Mouse (Mus musculus) Patski (cell line): ENCODE results near the gene Ltb. TPM values are rescaled to one million over a fixed set of nuclear protein-coding genes. Genes with fewer than 3 reads are reported as not detected.
A peak's percentile ranks its signal among the peaks of the same experiment; 100 is the strongest.

ENCODE experiments used
- ATAC-seq: fragments of 100-300 bp; one replicate; pipeline ENCODE4 v1.8.0; 2021
- CTCF ChIA-PET: fragments of 350-600 bp; sonication (Branson Sonifier 250); formaldehyde crosslinking; loops from one replicate; lab custom pipeline; 2022; ENCODE audit warnings: inconsistent platforms; lab: Charles Lee
- POLR2A ChIA-PET: fragments of 350-600 bp; sonication (Branson Sonifier 250); formaldehyde crosslinking; loops from one replicate; lab custom pipeline; 2022; ENCODE audit warnings: antibody characterized with exemption, inconsistent platforms; lab: Charles Lee
- DNase-seq: peaks from one replicate; pipeline ENCODE4 v3.0.0-alpha.2; 2011; ENCODE audit warnings: low read depth, low spot score
- H3K27me3 ChIP-seq: fragments of 371-371 bp; one replicate; pipeline ENCODE4 v1.5.1; 2021
- CTCF ChIP-seq: fragments of 100-300 bp; IDR thresholded peaks from one replicate; pipeline ENCODE4 v1.5.1; 2021
- in situ Hi-C: fragments of 300-500 bp; cut with MboI; formaldehyde crosslinking; loops from 3 replicates; pipeline ENCODE4 v1.11.1; 2018; ENCODE audit warnings: low pct_unique_long_range_greater_than_20kb, mixed read lengths
- polyA plus RNA-seq: library from polyadenylated mRNA; unstranded; gene quantifications from one replicate; pipeline ENCODE4 v1.2.3, GENCODE M21; 2021

Ltb gene
- polyA plus RNA-seq, 1 experiment from 2014 or later, result not detected

GRCm38 (mm10) chr17:35174201-35174977 is 19.9 kb upstream of the Ltb start:
- ATAC-seq (no peak), DNase-seq (no peak)
- in situ Hi-C loops, result no loop called here
- ChIA-PET POLR2A (interaction anchor here (1.3 kb wide), 1 partner anchor 58 kb away, joined by 7 read pairs; no protein-coding TSS in a partner anchor), CTCF (interaction anchor here (1.0 to 12.3 kb wide), 2 partner anchors 15 to 58 kb away, joined by 3 to 239 read pairs; partner anchors contain the start of genes Atp6v1g2, Ddx39b and Nfkbil1)
- TF ChIP-seq CTCF, result no peak
- no peaks in the 10 kb centered on the region for H3K27me3 ChIP-seq

DNA sequence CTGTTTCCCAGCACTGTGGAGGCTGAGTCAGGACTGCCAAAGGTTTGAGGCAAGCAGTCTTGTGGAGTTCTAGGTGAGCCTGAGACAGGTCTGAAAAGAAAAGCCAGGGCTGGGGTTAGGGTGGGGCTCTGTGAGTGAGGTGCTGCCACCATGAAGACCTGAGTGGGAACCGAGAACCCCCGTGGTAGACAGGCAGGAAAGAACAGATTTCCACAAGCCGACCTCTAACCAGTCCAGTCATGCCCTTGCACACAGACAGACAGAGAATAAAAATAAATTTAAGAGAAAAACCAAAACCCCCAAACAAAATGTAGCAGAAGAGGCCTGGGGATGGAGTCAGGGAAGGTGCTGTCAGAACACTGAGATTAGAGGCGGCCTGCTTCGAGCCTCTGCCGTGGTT is 18.9 kb upstream of the Ltb start:
- CTCF ChIA-PET, result interaction anchor here (1.0 to 12.3 kb wide), 2 partner anchors 14 to 57 kb away, joined by 3 to 239 read pairs; partner anchors contain the start of genes Atp6v1g2, Ddx39b and Nfkbil1
- DNase-seq (no peak), ATAC-seq (no peak)
- in situ Hi-C loops, result no loop called here
- POLR2A ChIA-PET, result interaction anchor here (0.6 to 1.3 kb wide), 2 partner anchors 17 to 57 kb away, joined by 4 to 7 read pairs; no protein-coding TSS in a partner anchor
- H3K27me3 ChIP-seq, result no peaks in the 10 kb centered on the region
- TF ChIP-seq CTCF, result no peak

- no peak for TF ChIP-seq CTCF
- no peak for ATAC-seq
- H3K27me3 ChIP-seq, result no peaks in the 10 kb centered on the region
- POLR2A ChIA-PET, result interaction anchor here (0.6 kb wide), 1 partner anchor 16 kb away, joined by 4 read pairs; no protein-coding TSS in a partner anchor
- DNase-seq, result no peak
- CTCF ChIA-PET, result interaction anchor here (12.3 kb wide), 1 partner anchor 57 kb away, joined by 239 read pairs; the partner anchor contains the start of genes Atp6v1g2, Ddx39b and Nfkbil1
- in situ Hi-C loops, result no loop called here
Observed at GRCm38 (mm10) chr17:35175968-35176367, 18.3 kb upstream of the Ltb start, which contains the start of gene Aif1. TSS of gene Aif1 (minus strand) at chr17:35176068.

DNA sequence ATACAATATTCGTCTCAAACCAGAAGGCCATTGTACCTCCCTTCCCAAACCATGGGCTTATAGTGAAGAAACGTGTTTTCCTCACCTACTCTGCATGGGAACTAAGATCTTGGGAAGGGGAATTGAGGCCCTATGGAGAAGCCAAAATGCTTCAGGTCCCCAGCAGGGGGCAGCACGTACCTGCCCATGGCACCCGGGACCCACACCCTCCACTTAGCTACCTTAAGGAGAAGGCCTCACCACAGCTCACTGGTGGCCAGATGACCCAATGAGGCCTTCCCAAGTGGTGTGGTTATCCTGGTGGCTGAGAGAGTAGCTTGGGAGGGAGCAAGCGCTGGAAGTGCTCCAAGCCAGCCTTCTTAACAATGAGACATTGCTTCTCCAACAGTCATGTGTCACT is 15.7 kb upstream of the Ltb start:
- ChIA-PET POLR2A (no interaction called here), CTCF (interaction anchor here (0.6 to 2.0 kb wide), 11 partner anchors 10 to 194 kb away, joined by 3 to 24 read pairs (median 3); no protein-coding TSS in a partner anchor)
- in situ Hi-C loops, result no loop called here
- peak; percentile 82 for ATAC-seq
- DNase-seq, result peak; percentile 15
- TF ChIP-seq CTCF, result peak; percentile 93
- no peaks in the 10 kb centered on the region for H3K27me3 ChIP-seq

- no peak for TF ChIP-seq CTCF
- in situ Hi-C loops, result no loop called here
- ChIA-PET POLR2A (interaction anchor here (0.6 kb wide), 1 partner anchor 9 kb away, joined by 3 read pairs; no protein-coding TSS in a partner anchor), CTCF (interaction anchor here (0.8 to 1.0 kb wide), 3 partner anchors 11 to 53 kb away, joined by 3 to 5 read pairs (median 4); no protein-coding TSS in a partner anchor)
- ATAC-seq, result no peak
- H3K27me3 ChIP-seq, result no peaks in the 10 kb centered on the region
- DNase-seq, result no peak
Observed at GRCm38 (mm10) chr17:35180093-35180492, 14.1 kb upstream of the Ltb start.

DNA sequence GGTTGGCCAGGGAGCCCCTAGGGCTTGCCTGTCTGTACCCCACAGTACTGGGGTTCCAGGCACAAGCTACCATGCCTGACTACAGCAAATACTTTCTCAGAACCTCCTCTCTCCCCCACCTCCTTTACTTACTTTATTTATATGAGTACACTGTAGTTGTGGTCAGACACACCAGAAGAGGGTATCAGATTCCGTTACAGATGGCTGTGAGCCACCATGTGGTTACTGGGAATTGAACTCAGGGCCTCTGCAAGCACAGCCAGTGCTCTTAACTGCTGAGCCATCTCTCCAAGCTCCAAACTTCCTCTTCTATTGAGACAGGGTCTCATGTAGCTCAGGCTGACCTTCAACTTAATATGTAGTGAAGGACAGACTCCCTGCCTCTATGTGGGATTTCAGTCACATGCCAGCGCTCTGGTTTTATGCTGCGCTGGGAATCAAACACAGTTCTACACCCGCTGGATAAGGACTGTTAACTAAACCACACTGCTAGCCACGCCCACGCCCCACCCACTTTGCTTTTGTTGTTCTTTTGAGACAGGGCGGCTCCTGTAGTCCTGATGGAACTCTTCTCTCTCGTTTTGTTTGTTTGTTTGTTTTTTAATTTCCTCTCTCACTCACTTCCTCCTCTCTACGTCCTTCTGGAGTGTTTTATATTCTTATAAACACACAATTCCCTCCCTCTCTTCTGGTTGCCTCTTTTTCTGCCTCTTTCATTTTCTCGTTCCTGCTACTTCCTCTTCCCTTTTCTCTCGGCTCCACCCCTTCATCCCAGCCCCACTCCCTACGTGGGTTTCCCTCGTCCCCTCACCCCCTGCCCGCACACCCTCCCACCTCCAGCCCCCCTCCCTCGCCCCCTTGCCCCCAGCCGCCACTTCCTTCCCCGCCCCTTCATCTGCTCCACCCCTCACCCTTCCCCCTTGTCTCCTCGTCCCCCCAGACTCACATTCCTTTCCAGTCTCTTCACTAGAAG is 8.3 kb upstream of the Ltb start:
- CTCF ChIA-PET, result interaction anchor here (1.2 to 3.9 kb wide), 3 partner anchors 9 to 19 kb away, joined by 3 to 13 read pairs (median 12); no protein-coding TSS in a partner anchor
- POLR2A ChIA-PET, result no interaction called here
- no peak for TF ChIP-seq CTCF
- ATAC-seq (no peak), DNase-seq (no peak)
- H3K27me3 ChIP-seq, result no peaks in the 10 kb centered on the region
- in situ Hi-C loops, result no loop called here

DNA sequence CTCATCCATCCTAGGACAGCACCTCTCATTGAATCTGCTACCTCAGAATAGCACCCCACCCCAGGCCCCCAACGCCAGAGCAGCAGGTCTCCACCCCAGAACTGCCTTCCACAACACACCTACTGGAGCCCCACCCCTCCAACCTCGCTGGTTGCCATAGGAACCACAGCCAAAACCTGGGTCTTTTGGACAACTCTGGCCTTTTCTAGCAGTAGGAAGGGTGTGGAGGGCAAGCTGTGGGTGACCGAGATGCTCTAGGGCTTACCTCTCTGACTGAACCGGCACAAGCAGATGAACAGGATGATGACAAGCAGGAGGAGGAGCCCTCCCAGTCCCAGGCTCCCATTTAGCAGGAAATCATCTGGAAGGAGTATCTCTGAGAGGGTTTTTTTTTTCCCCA is 7.6 kb upstream of the Ltb start:
- CTCF ChIA-PET, result interaction anchor here (1.0 kb wide), 1 partner anchor 42 kb away, joined by 3 read pairs; no protein-coding TSS in a partner anchor
- no peak for TF ChIP-seq CTCF

GRCm38 (mm10) chr17:35187345-35187744 is 6.9 kb upstream of the Ltb start:
- ATAC-seq (no peak), DNase-seq (no peak)
- in situ Hi-C loops, result no loop called here
- no peak for TF ChIP-seq CTCF
- POLR2A ChIA-PET, result interaction anchor here (1.0 kb wide), 1 partner anchor 44 kb away, joined by 3 read pairs; no protein-coding TSS in a partner anchor
- no peaks in the 10 kb centered on the region for H3K27me3 ChIP-seq
- CTCF ChIA-PET, result interaction anchor here (1.0 kb wide), 1 partner anchor 41 kb away, joined by 3 read pairs; no protein-coding TSS in a partner anchor

More for the DNA sequence above, 7.6 kb upstream of the Ltb start:
- POLR2A ChIA-PET, result no interaction called here
- DNase-seq, result no peak
- no peaks in the 10 kb centered on the region for H3K27me3 ChIP-seq
- ATAC-seq, result no peak
- in situ Hi-C loops, result no loop called here

DNA sequence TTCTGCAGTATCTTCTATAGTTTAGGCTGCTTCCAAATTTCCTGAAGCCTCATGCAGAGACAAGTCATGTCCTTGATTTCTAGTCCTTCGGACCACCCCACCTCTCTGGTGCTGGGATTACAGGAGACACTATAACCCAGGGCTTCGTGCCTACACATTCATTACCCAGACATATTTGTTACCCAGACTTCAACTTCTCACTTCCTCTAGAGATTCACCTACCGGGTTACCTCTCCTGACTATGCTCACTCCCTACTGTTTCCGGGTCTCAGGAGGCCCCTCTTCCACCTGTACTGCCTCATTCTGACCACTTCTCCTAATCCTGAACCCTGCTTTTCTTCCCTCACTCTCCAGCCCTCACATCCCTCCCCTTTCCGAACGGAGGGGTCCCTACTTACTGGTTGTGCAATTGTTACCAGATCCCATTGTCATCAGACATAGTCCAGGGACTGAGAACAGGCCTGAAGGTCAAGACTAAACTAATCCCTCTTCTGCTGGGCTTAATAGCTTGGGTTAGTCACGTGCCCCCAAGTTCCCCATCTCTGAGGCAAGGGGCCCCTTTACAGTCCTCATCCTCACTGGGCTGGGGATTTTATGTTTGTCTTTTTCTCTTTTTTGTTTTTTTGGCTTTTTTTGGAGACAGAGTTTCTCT is 6.2 kb upstream of the Ltb start, which contains the start of gene Lst1:
Gene Lst1, minus strand, starts transcription at position 481 of the 652 bp plus-strand sequence.
- DNase-seq (no peak), ATAC-seq (no peak)
- ChIA-PET POLR2A (interaction anchor here (1.0 kb wide), 1 partner anchor 43 kb away, joined by 3 read pairs; no protein-coding TSS in a partner anchor), CTCF (no interaction called here)
- in situ Hi-C loops, result no loop called here
- no peaks in the 10 kb centered on the region for H3K27me3 ChIP-seq
- no peak for TF ChIP-seq CTCF
